Mouse (Mus musculus) kidney, embryonic 14.5 days (tissue): Measurements from ENCODE around the gene Flt4. TPM values are rescaled to one million over a fixed set of nuclear protein-coding genes. Genes with fewer than 3 reads are reported as not detected.

Experiments
- ATAC-seq: fragments of 200-750 bp; cut with Nextera tagmentation; 2 replicates; pipeline ENCODE4 v1.8.0; 2017; ENCODE audit warnings: moderate number of reproducible peaks, mild to moderate bottlenecking, moderate TSS enrichment, moderate library complexity; ENCODE audit not compliant: low FRiP score, low TSS enrichment
- H3K27ac ChIP-seq: fragments of 300-500 bp; sonication (generic); 2 replicates; pipeline ENCODE4 v1.5.1; 2014; ENCODE audit warnings: low read depth, mild to moderate bottlenecking, low read length, moderate library complexity, mixed read lengths
- H3K27me3 ChIP-seq: fragments of 300-500 bp; sonication (generic); 2 replicates; pipeline ENCODE4 v1.6.1; 2014; ENCODE audit warnings: mild to moderate bottlenecking, low read length; ENCODE audit not compliant: control insufficient read depth, insufficient read depth
- H3K36me3 ChIP-seq: fragments of 300-500 bp; sonication (generic); 2 replicates; pipeline ENCODE4 v1.6.1; 2014; ENCODE audit warnings: low read length, mixed read lengths; ENCODE audit not compliant: control insufficient read depth, insufficient read depth
- H3K4me1 ChIP-seq: fragments of 300-500 bp; sonication (generic); 2 replicates; pipeline ENCODE4 v1.6.1; 2014; ENCODE audit warnings: low read length, mixed read lengths; ENCODE audit not compliant: control insufficient read depth, insufficient read depth
- H3K4me2 ChIP-seq: fragments of 300-500 bp; sonication (generic); replicated peaks from 2 replicates; pipeline ENCODE4 v1.6.1; 2014; ENCODE audit warnings: low read depth, mild to moderate bottlenecking, low read length
- H3K4me3 ChIP-seq: fragments of 300-500 bp; sonication (generic); 2 replicates; pipeline ENCODE4 v1.5.1; 2014; ENCODE audit warnings: mild to moderate bottlenecking, low read length
- H3K9ac ChIP-seq: fragments of 300-500 bp; sonication (generic); 2 replicates; pipeline ENCODE4 v1.6.1; 2014; ENCODE audit warnings: low read depth, mild to moderate bottlenecking, low read length, moderate library complexity
- H3K9me3 ChIP-seq: fragments of 300-500 bp; sonication (generic); 2 replicates; pipeline ENCODE4 v1.6.1; 2016; ENCODE audit warnings: low read length; ENCODE audit not compliant: control insufficient read depth
- WGBS: fragments of 180-500 bp; shearing (Covaris S2); extraction: QIAGEN DNeasy Blood & Tissue Kit; methylation state at CpG from one replicate; pipeline ENCODE4 v1.1.7; 2014; 5-methylcytosine and 5-hydroxymethylcytosine counted together
- polyA plus RNA-seq: library from polyadenylated mRNA; unstranded; fragments of >200 nt; fragmentation: Nextera tagmentation; extraction: Ambion mirVana; gene quantifications from 2 replicates; pipeline ENCODE4 v1.2.1, GENCODE M21; 2014

Gene Flt4
- polyA plus RNA-seq, 1 experiment from 2014 or later: 10.6 TPM

GRCm38 (mm10) chr11:49664262-49665140 lies 55.4 kb downstream of the Flt4 start:
- H3K4me3 ChIP-seq: no peak overlapping the region

GRCm38 (mm10) chr11:49665462-49665861 lies 56.4 kb downstream of the Flt4 start:
- ATAC-seq: no peak
- no peaks in the 10 kb centered on the region for H3K27me3 ChIP-seq
- 80% methylated on average over 4 of the region's 4 CpGs for WGBS
- no peak overlapping the region for H3K9ac ChIP-seq
- no peaks in the 10 kb centered on the region for H3K9me3 ChIP-seq
- H3K27ac ChIP-seq: no peak overlapping the region
- peaks cover 2% of the 10 kb centered on the region; the same call in 1 of the 2 replicates for H3K36me3 ChIP-seq
- H3K4me2 ChIP-seq: no peak overlapping the region
- H3K4me1 ChIP-seq: peaks cover 6% of the 10 kb centered on the region; the same call in 1 of the 2 replicates
- no peak overlapping the region for H3K4me3 ChIP-seq

More at GRCm38 (mm10) chr11:49664262-49665140, 55.4 kb downstream of the Flt4 start:
- Histone ChIP-seq H3K9ac (no peak overlapping the region), H3K9me3 (no peaks in the 10 kb centered on the region), H3K27me3 (no peaks in the 10 kb centered on the region), H3K4me2 (no peak overlapping the region), H3K27ac (no peak overlapping the region), H3K36me3 (peaks cover 2% of the 10 kb centered on the region; the same call in 1 of the 2 replicates), H3K4me1 (peaks cover 6% of the 10 kb centered on the region; the same call in 1 of the 2 replicates)
- ATAC-seq: peak; percentile 43; the same call in 1 of the 2 replicates
- WGBS: 80% methylated on average over 12 of the region's 12 CpGs

- no peak for ATAC-seq
- Histone ChIP-seq H3K9me3 (no peaks in the 10 kb centered on the region), H3K27ac (no peak overlapping the region), H3K4me3 (no peak overlapping the region), H3K36me3 (peaks cover 60% of the 10 kb centered on the region), H3K4me1 (no peaks in the 10 kb centered on the region), H3K27me3 (no peaks in the 10 kb centered on the region), H3K4me2 (no peak overlapping the region), H3K9ac (no peak overlapping the region)
- WGBS: 80% methylated on average over 3 of the region's 3 CpGs
These were observed 64.4 kb downstream of the Flt4 start for GRCm38 (mm10) chr11:49673433-49673832.

- no peak overlapping the region for H3K4me2 ChIP-seq
- 97% methylated on average over 12 of the region's 12 CpGs for WGBS
- H3K9ac ChIP-seq: no peak overlapping the region
- H3K27ac ChIP-seq: no peak overlapping the region
- no peak overlapping the region for H3K4me3 ChIP-seq
- H3K4me1 ChIP-seq: no peaks in the 10 kb centered on the region
- H3K36me3 ChIP-seq: peaks cover 85% of the 10 kb centered on the region
- H3K9me3 ChIP-seq: no peaks in the 10 kb centered on the region
- ATAC-seq: no peak
- H3K27me3 ChIP-seq: no peaks in the 10 kb centered on the region
These were observed 75.3 kb downstream of the Flt4 start for GRCm38 (mm10) chr11:49684237-49684973.

GRCm38 (mm10) chr11:49695013-49695412 lies 86.0 kb downstream of the Flt4 start:
- Histone ChIP-seq H3K9ac (no peak overlapping the region), H3K4me3 (no peak overlapping the region), H3K4me2 (no peak overlapping the region), H3K9me3 (no peaks in the 10 kb centered on the region), H3K27ac (no peak overlapping the region), H3K36me3 (peaks cover 37% of the 10 kb centered on the region), H3K4me1 (no peaks in the 10 kb centered on the region), H3K27me3 (no peaks in the 10 kb centered on the region)
- WGBS: 93% methylated on average over 3 of the region's 3 CpGs
- ATAC-seq: no peak

- Histone ChIP-seq H3K4me2 (no peak overlapping the region), H3K9me3 (no peaks in the 10 kb centered on the region), H3K27ac (no peak overlapping the region), H3K4me3 (no peak overlapping the region), H3K36me3 (peaks cover 32% of the 10 kb centered on the region), H3K9ac (no peak overlapping the region), H3K4me1 (no peaks in the 10 kb centered on the region), H3K27me3 (no peaks in the 10 kb centered on the region)
- WGBS: 92% methylated on average over 2 of the region's 2 CpGs
- ATAC-seq: no peak
These were observed 86.6 kb downstream of the Flt4 start for GRCm38 (mm10) chr11:49695695-49696094.

GRCm38 (mm10) chr11:49696472-49696871 lies 87.4 kb downstream of the Flt4 start:
- Histone ChIP-seq H3K27ac (no peak overlapping the region), H3K9ac (no peak overlapping the region), H3K4me2 (no peak overlapping the region), H3K9me3 (no peaks in the 10 kb centered on the region), H3K36me3 (peaks cover 34% of the 10 kb centered on the region), H3K4me1 (no peaks in the 10 kb centered on the region), H3K27me3 (no peaks in the 10 kb centered on the region), H3K4me3 (no peak overlapping the region)
- no peak for ATAC-seq
- 89% methylated on average over 2 of the region's 2 CpGs for WGBS

- Histone ChIP-seq H3K27me3 (no peaks in the 10 kb centered on the region), H3K27ac (no peak overlapping the region), H3K4me3 (no peak overlapping the region), H3K4me1 (no peaks in the 10 kb centered on the region), H3K9ac (no peak overlapping the region), H3K9me3 (no peaks in the 10 kb centered on the region), H3K4me2 (no peak overlapping the region), H3K36me3 (peaks cover 41% of the 10 kb centered on the region)
- WGBS: 95% methylated on average over 5 of the region's 5 CpGs
- ATAC-seq: no peak
These were observed 88.7 kb downstream of the Flt4 start for GRCm38 (mm10) chr11:49697779-49698178.

GRCm38 (mm10) chr11:49699079-49699478 lies 90.0 kb downstream of the Flt4 start:
- WGBS: 92% methylated on average over 1 of the region's 1 CpGs
- no peak overlapping the region for H3K9ac ChIP-seq
- no peak overlapping the region for H3K27ac ChIP-seq
- no peaks in the 10 kb centered on the region for H3K27me3 ChIP-seq
- no peak overlapping the region for H3K4me2 ChIP-seq
- no peaks in the 10 kb centered on the region for H3K4me1 ChIP-seq
- H3K9me3 ChIP-seq: no peaks in the 10 kb centered on the region
- peaks cover 48% of the 10 kb centered on the region for H3K36me3 ChIP-seq
- H3K4me3 ChIP-seq: no peak overlapping the region
- ATAC-seq: no peak
